Comparison of ENCODE assay signal across 23 mouse cellular contexts in genomic region chr5:44271564-44271963, GRCm38 (mm10).
"Had no signal": no experiment of that assay in that cellular context is flagged by ENCODE, and none has a peak within 500 bp of the region (broad histone marks: within the 10 kb centered on the region; RNA-seq: fewer than 3 reads in every experiment).

No protein-coding gene starts in this region.

- H3K4me3 ChIP-seq: heart, adult 2 months; heart, embryonic 13.5 days; heart, embryonic 15.5 days; hindbrain, embryonic 13.5 days; hindbrain, embryonic 15.5 days; kidney, embryonic 15.5 days; limb, embryonic 10.5 days; limb, embryonic 12.5 days; liver, embryonic 13.5 days had no signal

- H3K27ac ChIP-seq: heart, adult 2 months; heart, embryonic 13.5 days; heart, embryonic 15.5 days; hindbrain, embryonic 13.5 days; hindbrain, embryonic 15.5 days; hindbrain, postnatal 0 days; kidney, embryonic 15.5 days; kidney, postnatal 0 days; limb, embryonic 10.5 days; limb, embryonic 12.5 days; liver, embryonic 13.5 days had no signal

- DNase-seq: gastrocnemius, postnatal 14 days; gastrocnemius, postnatal 36 days; heart, adult 11 months; heart, adult 2 months; heart, postnatal 14 days; heart, postnatal 36 days; kidney, adult 11 months; kidney, adult 2 months; kidney, adult 9 months; kidney, postnatal 14 days; kidney, postnatal 36 days; layer of hippocampus, postnatal 36 days; liver; liver, embryonic 13.5 days had no signal

- ATAC-seq: hindbrain, postnatal 0 days had no signal
